Mouse (Mus musculus) liver, adult (tissue): ENCODE data around the gene Ufl1.
A peak's percentile ranks its signal among the peaks of the same experiment; 100 is the strongest.

Experiments
- GATA4 ChIP-seq: IDR thresholded peaks from 2 replicates; pipeline ENCODE4 v1.6.1; 2014; ENCODE audit warnings: mild to moderate bottlenecking, low read length; ENCODE audit not compliant: insufficient replicate concordance

Ufl1 gene

GRCm38 (mm10) chr4:25281671-25282038 lies at the start of gene Ufl1:
Ufl1 (minus strand) TSS chr4:25281821.
- TF ChIP-seq GATA4, result peak; percentile 65; the same call in 1 of the 2 replicates

- TF ChIP-seq GATA4, result no peak
These were observed 44.1 kb upstream of the Ufl1 start for GRCm38 (mm10) chr4:25325684-25326220.

- no peak for TF ChIP-seq GATA4
These were observed 41.1 kb upstream of the Ufl1 start for GRCm38 (mm10) chr4:25322631-25323178.

GRCm38 (mm10) chr4:25313767-25314166 lies 32.1 kb upstream of the Ufl1 start:
- no peak for TF ChIP-seq GATA4

GRCm38 (mm10) chr4:25280938-25281670 lies 517 bp downstream of the Ufl1 start:
- TF ChIP-seq GATA4, result no peak

GRCm38 (mm10) chr4:25272861-25273627 lies 8.6 kb downstream of the Ufl1 start:
- no peak for TF ChIP-seq GATA4

GRCm38 (mm10) chr4:25271926-25272325 lies 9.7 kb downstream of the Ufl1 start:
- TF ChIP-seq GATA4, result no peak

GRCm38 (mm10) chr4:25267144-25267543 lies 14.5 kb downstream of the Ufl1 start:
- TF ChIP-seq GATA4, result no peak

- TF ChIP-seq GATA4, result no peak
These were observed 23.7 kb downstream of the Ufl1 start for GRCm38 (mm10) chr4:25257822-25258398.

GRCm38 (mm10) chr4:25242776-25243175 lies 38.8 kb downstream of the Ufl1 start, which contains the start of gene Fhl5:
Fhl5 (minus strand) TSS chr4:25242876.
- no peak for TF ChIP-seq GATA4

- TF ChIP-seq GATA4, result no peak
These were observed 49.1 kb downstream of the Ufl1 start for GRCm38 (mm10) chr4:25232546-25232945.

- no peak for TF ChIP-seq GATA4
These were observed 54.1 kb downstream of the Ufl1 start for GRCm38 (mm10) chr4:25227527-25227926.

GRCm38 (mm10) chr4:25221927-25222326 lies 59.7 kb downstream of the Ufl1 start:
- TF ChIP-seq GATA4, result no peak

- no peak for TF ChIP-seq GATA4
These were observed 68.2 kb downstream of the Ufl1 start for GRCm38 (mm10) chr4:25213451-25213850.

- TF ChIP-seq GATA4, result no peak
These were observed 75.5 kb downstream of the Ufl1 start for GRCm38 (mm10) chr4:25206166-25206565.
